Mouse (Mus musculus) embryo, embryonic 10.5 days (tissue): Measurements from ENCODE around the gene Cdkn2c.

ENCODE experiments used
- DNase-seq: peaks from one replicate; pipeline ENCODE4 v3.0.0-alpha.2; 2015; ENCODE audit warnings: low spot score

Gene Cdkn2c

DNA sequence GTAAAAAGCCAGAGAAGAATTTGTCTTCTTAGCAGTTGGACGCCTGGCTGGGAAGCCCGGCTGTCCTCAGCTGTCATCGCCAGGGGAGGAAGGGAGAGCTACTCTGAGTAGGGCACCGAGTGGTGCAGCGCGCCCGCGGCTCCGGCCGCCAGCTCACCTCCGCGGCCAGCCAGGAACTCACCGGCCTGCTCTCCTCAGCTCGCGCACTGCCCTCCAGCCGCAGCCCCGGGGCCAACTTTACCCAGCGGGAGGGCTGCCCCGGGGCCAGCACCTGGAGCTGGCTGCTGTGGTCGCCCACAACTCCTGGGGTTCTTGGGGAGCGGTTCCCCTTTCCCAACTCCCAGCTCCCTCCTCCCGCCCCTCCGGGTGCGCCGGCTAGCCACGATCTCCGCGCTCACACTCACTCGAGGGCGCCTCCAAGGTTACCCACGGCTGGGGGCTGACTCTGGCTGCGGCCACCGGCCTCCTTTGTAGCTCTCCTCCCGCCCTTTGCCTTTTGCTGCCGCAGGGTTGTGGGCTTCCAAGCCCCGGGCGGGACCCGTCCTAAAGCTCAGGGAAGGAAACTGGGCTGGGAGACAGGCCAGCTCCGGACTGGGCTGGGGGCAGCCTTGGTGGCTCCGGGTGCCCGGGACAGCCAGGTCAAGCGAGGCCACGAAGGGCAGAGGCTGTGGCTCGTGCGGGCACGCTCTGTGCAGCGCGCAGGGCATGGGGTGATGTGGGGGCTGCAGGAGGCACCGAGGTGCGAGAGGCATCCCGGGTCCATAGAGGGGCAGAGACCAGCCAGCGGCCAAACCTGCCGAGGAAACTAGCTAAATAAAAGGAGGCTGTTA is 9.8 kb downstream of the Cdkn2c start:
- DNase-seq: peak; percentile 66

- peak; percentile 43 for DNase-seq
These were observed 10.7 kb downstream of the Cdkn2c start for GRCm38 (mm10) chr4:109656301-109656700.

- peak; percentile 22 for DNase-seq
These were observed 11.3 kb downstream of the Cdkn2c start for GRCm38 (mm10) chr4:109655738-109656137.

GRCm38 (mm10) chr4:109654701-109655100 is 12.3 kb downstream of the Cdkn2c start:
- DNase-seq: no peak

DNA sequence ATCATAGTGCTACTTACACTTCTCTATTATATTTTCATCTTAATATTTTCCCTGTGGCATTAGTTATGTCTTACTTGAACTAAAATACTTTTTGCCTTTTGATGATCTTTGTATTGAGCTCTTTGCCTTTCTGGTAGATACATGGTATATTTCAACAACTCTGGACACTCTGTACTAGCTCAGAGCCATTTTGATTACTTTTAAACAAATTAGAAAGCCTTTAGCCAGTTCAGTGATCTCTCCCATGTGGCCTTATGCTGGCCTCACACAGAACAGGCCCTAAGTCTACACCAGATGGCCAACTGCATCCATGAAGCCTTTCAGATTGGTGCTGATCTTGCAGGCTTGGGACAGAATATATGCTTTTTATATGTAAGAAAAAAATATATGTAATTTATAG is 13.7 kb downstream of the Cdkn2c start:
- DNase-seq: peak; percentile 19

- DNase-seq: no peak
These were observed 17.7 kb downstream of the Cdkn2c start for GRCm38 (mm10) chr4:109649331-109649730.

- DNase-seq: no peak
These were observed 19.7 kb downstream of the Cdkn2c start for GRCm38 (mm10) chr4:109647281-109647680.

GRCm38 (mm10) chr4:109641451-109641850 is 25.5 kb downstream of the Cdkn2c start:
- no peak for DNase-seq

- no peak for DNase-seq
These were observed 26.8 kb downstream of the Cdkn2c start for GRCm38 (mm10) chr4:109640141-109640540.

DNA sequence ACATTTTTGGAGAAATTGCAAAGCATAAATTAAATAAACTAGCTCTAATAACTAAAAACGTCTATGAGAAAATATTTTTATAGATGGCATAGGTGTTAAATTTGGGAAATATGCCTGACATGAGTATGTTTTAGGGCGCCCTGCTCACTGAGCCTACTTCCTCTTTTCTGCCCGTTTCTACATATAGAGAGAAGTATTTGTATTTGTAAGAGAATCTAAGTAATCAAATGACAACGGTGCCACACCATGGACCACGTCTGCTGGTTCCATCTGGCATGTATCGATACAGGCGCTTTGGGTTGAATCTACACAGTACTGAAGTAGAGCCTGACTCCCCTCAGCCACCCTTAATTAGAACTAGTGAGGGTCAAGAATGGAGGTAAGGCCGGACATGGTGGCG is 27.6 kb downstream of the Cdkn2c start:
- no peak for DNase-seq

GRCm38 (mm10) chr4:109634971-109635370 is 32.0 kb downstream of the Cdkn2c start:
- no peak for DNase-seq

GRCm38 (mm10) chr4:109631029-109631428 is 36.0 kb downstream of the Cdkn2c start:
- DNase-seq: no peak

GRCm38 (mm10) chr4:109630215-109630614 is 36.8 kb downstream of the Cdkn2c start:
- no peak for DNase-seq

GRCm38 (mm10) chr4:109612596-109612995 is 54.4 kb downstream of the Cdkn2c start:
- no peak for DNase-seq
